Mouse (Mus musculus): Measurements from ENCODE around the gene Triobp.

DNA sequence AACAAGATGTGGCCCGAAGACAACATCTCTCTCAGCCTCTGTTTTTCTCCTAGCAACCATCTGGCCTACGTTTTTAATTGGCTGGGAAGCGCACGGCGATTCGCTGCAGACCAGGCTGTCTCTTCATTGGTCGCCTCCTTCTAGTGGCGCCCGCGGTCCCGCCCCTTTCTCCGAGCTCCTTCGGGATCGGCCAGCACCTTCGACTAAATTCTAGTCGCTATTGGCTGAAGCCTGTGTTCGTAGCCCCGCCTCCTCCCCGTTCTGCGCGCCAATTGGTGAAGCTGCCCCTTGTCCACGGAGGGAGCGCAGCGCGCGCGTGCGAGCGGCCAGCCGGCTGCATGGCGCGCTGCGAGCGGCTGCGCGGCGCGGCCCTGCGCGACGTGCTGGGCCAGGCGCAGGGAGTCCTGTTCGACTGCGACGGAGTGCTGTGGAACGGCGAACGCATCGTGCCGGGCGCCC lies 33.9 kb upstream of the Triobp start, which contains the start of gene Pdxp:
- TF ChIP-seq GATA1 (IDR thresholded peaks at IDR 0.05; ENCODE audit: borderline replicate concordance, low read length) (no peak), FLI1 (IDR thresholded peaks at IDR 0.05; ENCODE audit: low read length) (no peak)

Data from megakaryocyte, embryonic 14.5 days (primary cell).